Mouse (Mus musculus) heart, postnatal 36 days (tissue): ENCODE data around the gene Ppif. TPM values are rescaled to one million over a fixed set of nuclear protein-coding genes. Genes with fewer than 3 reads are reported as not detected.

Experiments
- DNase-seq, 2 experiments: peaks; one replicate each; pipeline ENCODE4 v3.0.0; 2021 to 2022
- intact Hi-C: fragments of 180-260 bp; cut with DNase I; formaldehyde crosslinking; loops from one replicate; pipeline ENCODE4 v1.15.1; 2025
- total RNA-seq, 2 experiments: library from RNA; stranded (reverse); gene quantifications; 2 replicates each; pipeline ENCODE4 v1.2.3; 2021

Gene Ppif
- total RNA-seq, 2 experiments from 2014 or later = 294 to 308 TPM

GRCm38 (mm10) chr14:25693271-25693887 is 575 bp upstream of the Ppif start:
- DNase-seq = no peak
- intact Hi-C loops = loop anchor here (5.0 to 10.0 kb wide), 4 partner anchors 106 to 1189 kb away; partner anchors contain the start of gene Zmiz1

GRCm38 (mm10) chr14:25694569-25694897 is 579 bp downstream of the Ppif start:
- DNase-seq = no peak
- intact Hi-C loops = loop anchor here (1.0 to 10.0 kb wide), 5 partner anchors 29 to 1190 kb away; partner anchors contain the start of gene Zmiz1

- no peak for DNase-seq
- intact Hi-C loops = loop anchor here (10.0 kb wide), 3 partner anchors 240 to 1190 kb away; partner anchors contain the start of gene Zmiz1
These were observed 1.1 kb downstream of the Ppif start for GRCm38 (mm10) chr14:25695059-25695458.

GRCm38 (mm10) chr14:25696356-25696755 is 2.4 kb downstream of the Ppif start:
- no peak for DNase-seq
- intact Hi-C loops = loop anchor here (10.0 kb wide), 3 partner anchors 242 to 1192 kb away; partner anchors contain the start of gene Zmiz1

GRCm38 (mm10) chr14:25701986-25702385 is 8.0 kb downstream of the Ppif start:
- DNase-seq = no peak
- intact Hi-C loops = no loop called here

- intact Hi-C loops = loop anchor here (1.0 to 2.0 kb wide), 2 partner anchors 59 to 93 kb away; no protein-coding TSS in a partner anchor
- DNase-seq = peak; percentile 61 to 62
These were observed 13.8 kb downstream of the Ppif start for GRCm38 (mm10) chr14:25707691-25708181.

- intact Hi-C loops = loop anchor here (2.0 kb wide), 1 partner anchor 58 kb away; no protein-coding TSS in a partner anchor
- DNase-seq = peak in 1 of 2 experiments; percentile 74
These were observed 14.5 kb downstream of the Ppif start for GRCm38 (mm10) chr14:25708451-25708850.

- intact Hi-C loops = loop anchor here (2.0 kb wide), 1 partner anchor 58 kb away; no protein-coding TSS in a partner anchor
- peak in 1 of 2 experiments; percentile 47 for DNase-seq
These were observed 15.0 kb downstream of the Ppif start for GRCm38 (mm10) chr14:25708917-25709316.

- intact Hi-C loops = no loop called here
- peak; percentile 51 to 53 for DNase-seq
These were observed 16.1 kb downstream of the Ppif start for GRCm38 (mm10) chr14:25710073-25710472.

- intact Hi-C loops = loop anchor here (1.0 kb wide), 1 partner anchor 89 kb away; no protein-coding TSS in a partner anchor
- no peak for DNase-seq
These were observed 16.7 kb downstream of the Ppif start for GRCm38 (mm10) chr14:25710681-25711080.

- intact Hi-C loops = loop anchor here (1.0 kb wide), 1 partner anchor 88 kb away; no protein-coding TSS in a partner anchor
- no peak for DNase-seq
These were observed 17.2 kb downstream of the Ppif start for GRCm38 (mm10) chr14:25711177-25711576.

GRCm38 (mm10) chr14:25711602-25712001 is 17.6 kb downstream of the Ppif start:
- DNase-seq = no peak
- intact Hi-C loops = loop anchor here (1.0 kb wide), 1 partner anchor 88 kb away; no protein-coding TSS in a partner anchor

- DNase-seq = no peak
- intact Hi-C loops = no loop called here
These were observed 19.5 kb downstream of the Ppif start for GRCm38 (mm10) chr14:25713443-25713842.

GRCm38 (mm10) chr14:25716528-25716927 is 22.6 kb downstream of the Ppif start:
- DNase-seq = no peak
- intact Hi-C loops = no loop called here

GRCm38 (mm10) chr14:25717718-25718117 is 23.8 kb downstream of the Ppif start:
- DNase-seq = no peak

GRCm38 (mm10) chr14:25718471-25718870 is 24.5 kb downstream of the Ppif start:
- DNase-seq = peak in 1 of 2 experiments; percentile 61
- intact Hi-C loops = no loop called here

More at GRCm38 (mm10) chr14:25717718-25718117, 23.8 kb downstream of the Ppif start:
- intact Hi-C loops = no loop called here

GRCm38 (mm10) chr14:25719371-25719770 is 25.4 kb downstream of the Ppif start:
- intact Hi-C loops = no loop called here
- no peak for DNase-seq

GRCm38 (mm10) chr14:25720962-25721707 is 27.2 kb downstream of the Ppif start:
- DNase-seq = no peak
- intact Hi-C loops = no loop called here

GRCm38 (mm10) chr14:25725032-25725497 is 31.1 kb downstream of the Ppif start:
- peak in 1 of 2 experiments; percentile 40 for DNase-seq
- intact Hi-C loops = no loop called here

GRCm38 (mm10) chr14:25725690-25726089 is 31.7 kb downstream of the Ppif start:
- peak in 1 of 2 experiments; percentile 35 for DNase-seq
- intact Hi-C loops = no loop called here
